ENCODE assay signal across 9 mouse cellular contexts in the genomic region with DNA sequence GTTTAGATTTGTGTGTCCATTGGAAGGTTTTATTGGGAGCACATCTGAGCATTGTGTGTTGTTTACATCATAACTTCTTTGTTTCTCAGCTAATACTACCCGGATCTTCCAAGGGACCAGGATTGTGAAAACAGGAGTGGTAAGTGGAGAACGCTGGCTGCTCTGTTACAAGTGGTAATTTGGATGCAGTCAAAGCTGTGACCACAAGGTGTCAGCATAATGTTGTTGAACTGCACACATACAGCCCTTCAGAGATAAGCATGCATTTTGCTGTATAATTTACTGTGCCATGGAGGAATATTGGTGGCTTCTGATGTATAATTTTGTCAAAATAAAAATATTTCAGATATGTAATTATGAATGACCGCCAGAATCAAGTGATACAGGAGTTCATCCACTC.
DNase-seq lines count a peak whose midpoint lies in the region; ATAC-seq and TF ChIP-seq lines count a peak whose summit lies in the region.
"Had no signal": no experiment of that assay in that cellular context is flagged by ENCODE, and none has a peak within 500 bp of the region (broad histone marks: within the 10 kb centered on the region; RNA-seq: fewer than 3 reads in every experiment).

No protein-coding gene starts in this region.

- TF ChIP-seq POLR2A in bone marrow, adult 2 months (IDR thresholded peaks at IDR 0.05; ENCODE audit: borderline replicate concordance, control insufficient read depth, low read depth, low read length): no peak
- TF ChIP-seq POLR2A in embryonic fibroblast, embryonic 13.5 days (IDR thresholded peaks at IDR 0.05; ENCODE audit: low read depth, low read length): no peak

- H3K4me1 ChIP-seq in bone marrow, adult 2 months (ENCODE audit: control insufficient read depth, insufficient read depth, low read length): no peaks in the 10 kb centered on the region
- H3K4me1 ChIP-seq in embryonic fibroblast, embryonic 13.5 days (ENCODE audit: control insufficient read depth, insufficient read depth, low read length): no peaks in the 10 kb centered on the region
- peaks cover 8% of the 10 kb centered on the region for H3K4me1 ChIP-seq in midbrain, embryonic 12.5 days
- no peaks in the 10 kb centered on the region for H3K4me1 ChIP-seq in stomach, postnatal 0 days (replicated peaks; ENCODE audit: control insufficient read depth, insufficient read depth)
- H3K4me1 ChIP-seq: heart, embryonic 15.5 days had no signal

- H3K4me3 ChIP-seq in bone marrow, adult 2 months (replicated peaks; ENCODE audit: control insufficient read depth, low read depth, low read length): no peak overlapping the region
- no peak overlapping the region for H3K4me3 ChIP-seq in embryonic fibroblast, embryonic 13.5 days (ENCODE audit: insufficient read depth, low read length)
- no peak overlapping the region for H3K4me3 ChIP-seq in midbrain, embryonic 12.5 days
- H3K4me3 ChIP-seq in stomach, postnatal 0 days (ENCODE audit: low read depth, low read length): no peak overlapping the region
- H3K4me3 ChIP-seq: heart, embryonic 15.5 days had no signal

- TF ChIP-seq CTCF in bone marrow, adult 2 months (IDR thresholded peaks at IDR 0.05; ENCODE audit: control insufficient read depth, insufficient read depth, low read length): 0 out of 2 replicates have a peak, but pooled peaks have one; percentile 3
- TF ChIP-seq CTCF in embryonic fibroblast, embryonic 13.5 days (IDR thresholded peaks at IDR 0.05; ENCODE audit: borderline replicate concordance, insufficient read depth, low read length): peak; percentile 17; the same call in 1 of the 2 replicates
- TF ChIP-seq CTCF in stomach, postnatal 0 days (IDR thresholded peaks at IDR 0.05; ENCODE audit: low read depth): peak; percentile 93

- 32% methylated on average over 3 of the region's 3 CpGs for WGBS in bone marrow, adult 2 months
- 54% methylated on average over 3 of the region's 3 CpGs for WGBS in midbrain, embryonic 12.5 days
- WGBS in stomach, postnatal 0 days: 36% methylated on average over 3 of the region's 3 CpGs

- no peak overlapping the region for H3K27ac ChIP-seq in bone marrow, adult 2 months (ENCODE audit: control insufficient read depth, insufficient read depth, low read depth, low read length, poor library complexity)
- no peak overlapping the region for H3K27ac ChIP-seq in embryonic fibroblast, embryonic 13.5 days (ENCODE audit: insufficient read depth, low read length)
- no peak overlapping the region for H3K27ac ChIP-seq in midbrain, embryonic 12.5 days (replicated peaks)
- H3K27ac ChIP-seq in stomach, postnatal 0 days (replicated peaks): no peak overlapping the region
- H3K27ac ChIP-seq: heart, embryonic 15.5 days had no signal

- H3K36me3 ChIP-seq in midbrain, embryonic 12.5 days: no peaks in the 10 kb centered on the region
- no peaks in the 10 kb centered on the region for H3K36me3 ChIP-seq in stomach, postnatal 0 days (ENCODE audit: control insufficient read depth, insufficient read depth, low read length)
- H3K36me3 ChIP-seq: heart, embryonic 15.5 days had no signal

- no peak for TF ChIP-seq EP300 in stomach, postnatal 0 days (optimal IDR thresholded peaks at IDR 0.05)

- DNase-seq in CD4-positive, CD25-positive, alpha-beta regulatory T cell, adult 2 months (ENCODE audit: low read depth, low spot score): peak; percentile 27
- peak; percentile 14 for DNase-seq in induced T-regulatory cell, adult 2 months (ENCODE audit: low read depth)
- DNase-seq in left cerebral cortex, adult 18-20 months (ENCODE audit: low spot score in 2 of 2): peak; percentile 71 to 74
- DNase-seq in stomach, postnatal 0 days (ENCODE audit: low spot score): peak; percentile 47

- no peak overlapping the region for H3K4me2 ChIP-seq in midbrain, embryonic 12.5 days (replicated peaks)
- H3K4me2 ChIP-seq in stomach, postnatal 0 days (replicated peaks; ENCODE audit: low read depth): no peak overlapping the region
- H3K4me2 ChIP-seq: heart, embryonic 15.5 days had no signal

- no peak overlapping the region for H3K9ac ChIP-seq in midbrain, embryonic 12.5 days (replicated peaks)
- no peak overlapping the region for H3K9ac ChIP-seq in stomach, postnatal 0 days (ENCODE audit: low read length)
- H3K9ac ChIP-seq: heart, embryonic 15.5 days had no signal

- H3K9me3 ChIP-seq in midbrain, embryonic 12.5 days: no peaks in the 10 kb centered on the region
- H3K9me3 ChIP-seq in stomach, postnatal 0 days (ENCODE audit: control insufficient read depth, low read length): no peaks in the 10 kb centered on the region
- H3K9me3 ChIP-seq: heart, embryonic 15.5 days had no signal

- no peak for ATAC-seq in CD4-positive, CD25-positive, alpha-beta regulatory T cell, adult 4 months
- peak; percentile 69; the same call in 1 of the 2 replicates for ATAC-seq in midbrain, embryonic 12.5 days (ENCODE audit: low FRiP score, low read depth)
- peak; percentile 70; the same call in 1 of the 2 replicates for ATAC-seq in stomach, postnatal 0 days (ENCODE audit: low FRiP score, low TSS enrichment)

- peaks cover 27% of the 10 kb centered on the region for H3K27me3 ChIP-seq in midbrain, embryonic 12.5 days
- H3K27me3 ChIP-seq in stomach, postnatal 0 days (ENCODE audit: control insufficient read depth, insufficient read depth, low read length): no peaks in the 10 kb centered on the region
- H3K27me3 ChIP-seq: heart, embryonic 15.5 days had no signal

Comparison
In these comparisons a context has a peak if more than half of its experiments do, and no peak if none do; other contexts are left out.
1. DNase-seq: peak in every context shown above with its lines; median percentile 72 in left cerebral cortex, adult 18-20 months; 47 in stomach, postnatal 0 days; 27 in CD4-positive, CD25-positive, alpha-beta regulatory T cell, adult 2 months; 14 in induced T-regulatory cell, adult 2 months.
2. CTCF ChIP-seq: peak in every context shown above with its lines; median percentile 93 in stomach, postnatal 0 days; 17 in embryonic fibroblast, embryonic 13.5 days; 3 in bone marrow, adult 2 months.